Mouse (Mus musculus): ENCODE results near the gene Pcdh19.

Gene Pcdh19

GRCm38 (mm10) chrX:133657308-133658302 lies 31.2 kb downstream of the Pcdh19 start:
- DNase-seq (ENCODE audit: low spot score) = no peak

GRCm38 (mm10) chrX:133655876-133656538 lies 32.8 kb downstream of the Pcdh19 start:
- no peak for DNase-seq (ENCODE audit: low spot score)

GRCm38 (mm10) chrX:133655196-133655595 lies 33.6 kb downstream of the Pcdh19 start:
- DNase-seq (ENCODE audit: low spot score) = no peak

GRCm38 (mm10) chrX:133653071-133653470 lies 35.7 kb downstream of the Pcdh19 start:
- no peak for DNase-seq (ENCODE audit: low spot score)

- DNase-seq (ENCODE audit: low spot score) = no peak
Observed at GRCm38 (mm10) chrX:133650379-133650778, 38.4 kb downstream of the Pcdh19 start.

GRCm38 (mm10) chrX:133647809-133648208 lies 41.0 kb downstream of the Pcdh19 start:
- no peak for DNase-seq (ENCODE audit: low spot score)

- DNase-seq (ENCODE audit: low spot score) = no peak
Observed at GRCm38 (mm10) chrX:133639445-133639844, 49.3 kb downstream of the Pcdh19 start.

GRCm38 (mm10) chrX:133629538-133629937 lies 59.2 kb downstream of the Pcdh19 start:
- DNase-seq (ENCODE audit: low spot score) = peak; percentile 24

- no peak for DNase-seq (ENCODE audit: low spot score)
Observed at GRCm38 (mm10) chrX:133618222-133618621, 70.6 kb downstream of the Pcdh19 start.

GRCm38 (mm10) chrX:133605828-133606227 lies 83.0 kb downstream of the Pcdh19 start:
- DNase-seq (ENCODE audit: low spot score) = no peak

GRCm38 (mm10) chrX:133604272-133604671 lies 84.5 kb downstream of the Pcdh19 start:
- DNase-seq (ENCODE audit: low spot score) = peak; percentile 20

GRCm38 (mm10) chrX:133602068-133602467 lies 86.7 kb downstream of the Pcdh19 start:
- DNase-seq (ENCODE audit: low spot score) = no peak

- DNase-seq (ENCODE audit: low spot score) = no peak
Observed at GRCm38 (mm10) chrX:133601658-133602057, 87.1 kb downstream of the Pcdh19 start.

GRCm38 (mm10) chrX:133601195-133601594 lies 87.6 kb downstream of the Pcdh19 start:
- DNase-seq (ENCODE audit: low spot score) = no peak

GRCm38 (mm10) chrX:133575601-133576382 lies 113.0 kb downstream of the Pcdh19 start:
- no peak for DNase-seq (ENCODE audit: low spot score)

- DNase-seq (ENCODE audit: low spot score) = no peak
Observed at GRCm38 (mm10) chrX:133565355-133565754, 123.4 kb downstream of the Pcdh19 start.
